Mouse (Mus musculus) G1E (cell line): ENCODE data around the gene Lama1. TPM values are rescaled to one million over a fixed set of nuclear protein-coding genes. Genes with fewer than 3 reads are reported as not detected.

ENCODE experiments used
- ATAC-seq: 2 replicates; pipeline ENCODE4 v1.8.0; 2016; ENCODE audit warnings: mild to moderate bottlenecking; ENCODE audit not compliant: insufficient number of reproducible peaks, poor library complexity, low FRiP score, severe bottlenecking; ENCODE audit errors: extremely low read depth
- DNase-seq: peaks from one replicate; pipeline ENCODE4 v3.0.0; 2012; ENCODE audit warnings: low spot score
- H3K27me3 ChIP-seq: 2 replicates; pipeline ENCODE4 v1.6.1; 2012; ENCODE audit warnings: mild to moderate bottlenecking, low read length, inconsistent platforms; ENCODE audit not compliant: insufficient read depth
- H3K36me3 ChIP-seq: replicated peaks from 2 replicates; pipeline ENCODE3; 2012; ENCODE audit warnings: mild to moderate bottlenecking, inconsistent platforms
- H3K4me1 ChIP-seq: 2 replicates; pipeline ENCODE4 v1.6.1; 2012; ENCODE audit warnings: low read depth, low read length, inconsistent platforms, mixed read lengths; ENCODE audit not compliant: insufficient read depth
- H3K4me3 ChIP-seq: 2 replicates; pipeline ENCODE4 v1.5.1; 2012; ENCODE audit warnings: low read depth, mild to moderate bottlenecking, inconsistent platforms, low read length, moderate library complexity, mixed read lengths
- H3K9me3 ChIP-seq: replicated peaks from 2 replicates; pipeline ENCODE4 v1.6.1; 2012; ENCODE audit warnings: inconsistent platforms
- CTCF ChIP-seq: IDR thresholded peaks from 2 replicates; pipeline ENCODE4 v1.5.1; 2012; ENCODE audit warnings: low read depth, low read length, inconsistent platforms, mixed read lengths
- GATA1 ChIP-seq: IDR thresholded peaks from 2 replicates; pipeline ENCODE4 v1.6.1; 2012; ENCODE audit warnings: borderline replicate concordance, low read length, inconsistent platforms, mixed read lengths
- GATA2 ChIP-seq: IDR thresholded peaks from 2 replicates; pipeline ENCODE4 v1.6.1; 2012; ENCODE audit warnings: low read depth, low read length, inconsistent platforms, borderline replicate concordance
- POLR2AphosphoS5 ChIP-seq: IDR thresholded peaks from 2 replicates; pipeline ENCODE4 v1.6.1; 2012; ENCODE audit warnings: low read depth, low read length, inconsistent platforms; ENCODE audit not compliant: insufficient replicate concordance
- TAL1 ChIP-seq: conservative IDR thresholded peaks from 2 replicates; pipeline ENCODE4 v1.6.1; 2012; ENCODE audit warnings: low read depth, low read length, inconsistent platforms, mixed read lengths
- polyA plus RNA-seq: library from polyadenylated mRNA; stranded (reverse); fragments of >175 nt; gene quantifications from 2 replicates; pipeline ENCODE4 v1.2.3, GENCODE M21; 2012
- total RNA-seq, 2 experiments: library from RNA; stranded (forward) in 1 of 2; stranded (reverse) in 1 of 2; fragments of 200-1000 nt in 1 of 2; fragments of >200 nt in 1 of 2; fragmentation: Nextera tagmentation in 1 of 2; gene quantifications; 2 replicates each; pipeline ENCODE4 v1.2.3; 2014 to 2017

Gene Lama1
- total and polyA plus RNA-seq, 3 experiments, result 0.05 TPM; not detected in 2

DNA sequence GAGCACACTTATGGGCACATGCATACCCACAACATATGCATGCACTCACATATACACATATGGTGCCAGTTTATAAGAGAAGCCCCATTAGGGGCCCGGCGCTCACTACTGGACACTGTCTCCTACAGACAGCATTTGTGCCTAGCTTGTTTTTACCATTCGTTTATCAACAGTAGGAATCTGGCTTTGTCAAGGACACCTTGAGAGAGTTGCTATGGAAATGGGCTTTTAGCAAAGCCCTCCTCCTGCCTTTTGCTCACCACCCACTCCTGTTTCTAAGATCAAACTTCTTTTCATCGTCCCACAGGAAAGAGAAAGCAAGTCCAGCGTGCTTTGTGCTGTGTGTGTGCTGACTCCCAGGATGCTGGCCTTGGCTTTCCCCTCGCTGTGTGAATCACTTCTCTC lies 13.3 kb downstream of the Lama1 start:
- Histone ChIP-seq H3K9me3 (peaks cover 61% of the 10 kb centered on the region), H3K27me3 (no peaks in the 10 kb centered on the region), H3K4me3 (no peak overlapping the region), H3K4me1 (no peaks in the 10 kb centered on the region), H3K36me3 (no peaks in the 10 kb centered on the region)
- DNase-seq (no peak), ATAC-seq (no peak)
- TF ChIP-seq POLR2AphosphoS5 (no peak), CTCF (no peak), TAL1 (no peak), GATA2 (no peak), GATA1 (no peak)

DNA sequence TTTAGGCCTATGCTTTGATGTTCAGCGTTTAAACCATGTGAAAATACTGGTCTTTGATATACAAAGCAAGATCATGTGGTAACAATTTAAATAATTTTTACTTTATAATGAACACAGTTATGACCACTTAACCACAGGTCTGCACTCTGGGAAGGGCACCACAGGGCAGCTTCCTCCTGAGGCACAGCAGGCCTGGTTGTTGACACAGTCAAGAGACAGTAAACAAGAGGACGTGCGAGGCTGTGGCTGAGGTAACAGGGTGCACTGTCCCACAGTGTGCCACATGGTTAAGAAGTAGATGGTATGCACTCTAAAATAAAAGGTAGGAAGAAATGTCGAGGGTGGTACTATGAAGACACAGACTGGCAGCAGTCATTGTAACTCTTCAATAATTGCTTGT lies 14.3 kb downstream of the Lama1 start:
- no peak for DNase-seq

GRCm38 (mm10) chr17:67712929-67713328 lies 15.9 kb downstream of the Lama1 start:
- no peak for DNase-seq
- Histone ChIP-seq H3K27me3 (no peaks in the 10 kb centered on the region), H3K9me3 (peaks cover 66% of the 10 kb centered on the region), H3K4me1 (no peaks in the 10 kb centered on the region), H3K36me3 (no peaks in the 10 kb centered on the region), H3K4me3 (no peak overlapping the region)
- TF ChIP-seq GATA1, result no peak
- no peak for TF ChIP-seq GATA2
- TF ChIP-seq POLR2AphosphoS5, result no peak
- no peak for TF ChIP-seq TAL1
- no peak for TF ChIP-seq CTCF
- ATAC-seq, result no peak

More for the DNA sequence above, 14.3 kb downstream of the Lama1 start:
- Histone ChIP-seq H3K9me3 (peaks cover 57% of the 10 kb centered on the region), H3K4me1 (no peaks in the 10 kb centered on the region), H3K36me3 (no peaks in the 10 kb centered on the region), H3K27me3 (no peaks in the 10 kb centered on the region), H3K4me3 (no peak overlapping the region)
- no peak for TF ChIP-seq GATA2
- no peak for TF ChIP-seq TAL1
- TF ChIP-seq CTCF, result no peak
- TF ChIP-seq GATA1, result no peak
- TF ChIP-seq POLR2AphosphoS5, result no peak
- ATAC-seq, result no peak

GRCm38 (mm10) chr17:67715466-67715865 lies 18.4 kb downstream of the Lama1 start:
- no peak for ATAC-seq
- no peak overlapping the region for H3K4me3 ChIP-seq
- H3K4me1 ChIP-seq, result no peaks in the 10 kb centered on the region
- no peaks in the 10 kb centered on the region for H3K36me3 ChIP-seq
- H3K9me3 ChIP-seq, result peaks cover 62% of the 10 kb centered on the region
- no peaks in the 10 kb centered on the region for H3K27me3 ChIP-seq
- no peak for DNase-seq
- no peak for TF ChIP-seq GATA1

DNA sequence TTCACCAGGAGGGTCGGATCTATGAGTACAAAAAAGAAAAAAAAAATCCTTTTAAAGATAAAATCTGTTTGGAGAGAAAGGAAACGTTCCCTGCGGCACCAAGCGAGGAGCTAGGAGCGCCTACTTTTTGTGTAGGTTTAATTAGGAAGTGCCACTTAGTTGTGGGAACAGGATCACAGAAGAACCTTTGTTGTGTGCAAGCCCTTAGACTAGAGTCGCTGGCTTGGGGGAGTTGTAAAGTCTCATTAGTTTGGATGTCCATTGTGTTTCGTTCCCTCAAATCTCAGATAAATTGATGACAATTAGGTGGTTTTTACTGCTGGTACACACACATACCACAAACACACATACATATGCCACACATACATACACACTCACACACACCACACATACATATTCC lies 25.0 kb downstream of the Lama1 start:
- DNase-seq (no peak), ATAC-seq (no peak)
- H3K27me3 ChIP-seq, result no peaks in the 10 kb centered on the region
- H3K4me3 ChIP-seq, result no peak overlapping the region
- no peaks in the 10 kb centered on the region for H3K4me1 ChIP-seq
- H3K9me3 ChIP-seq, result peaks cover 72% of the 10 kb centered on the region
- H3K36me3 ChIP-seq, result no peaks in the 10 kb centered on the region
- TF ChIP-seq CTCF (no peak), POLR2AphosphoS5 (no peak), TAL1 (no peak), GATA2 (no peak), GATA1 (no peak)

- DNase-seq (no peak), ATAC-seq (no peak)
- peaks cover 72% of the 10 kb centered on the region for H3K9me3 ChIP-seq
- H3K4me1 ChIP-seq, result no peaks in the 10 kb centered on the region
- TF ChIP-seq GATA2, result no peak
- TF ChIP-seq TAL1, result no peak
- TF ChIP-seq CTCF, result no peak
- TF ChIP-seq GATA1, result no peak
- no peak for TF ChIP-seq POLR2AphosphoS5
- no peaks in the 10 kb centered on the region for H3K27me3 ChIP-seq
- no peaks in the 10 kb centered on the region for H3K36me3 ChIP-seq
- no peak overlapping the region for H3K4me3 ChIP-seq
Measured at GRCm38 (mm10) chr17:67722578-67722977, 25.5 kb downstream of the Lama1 start.

DNA sequence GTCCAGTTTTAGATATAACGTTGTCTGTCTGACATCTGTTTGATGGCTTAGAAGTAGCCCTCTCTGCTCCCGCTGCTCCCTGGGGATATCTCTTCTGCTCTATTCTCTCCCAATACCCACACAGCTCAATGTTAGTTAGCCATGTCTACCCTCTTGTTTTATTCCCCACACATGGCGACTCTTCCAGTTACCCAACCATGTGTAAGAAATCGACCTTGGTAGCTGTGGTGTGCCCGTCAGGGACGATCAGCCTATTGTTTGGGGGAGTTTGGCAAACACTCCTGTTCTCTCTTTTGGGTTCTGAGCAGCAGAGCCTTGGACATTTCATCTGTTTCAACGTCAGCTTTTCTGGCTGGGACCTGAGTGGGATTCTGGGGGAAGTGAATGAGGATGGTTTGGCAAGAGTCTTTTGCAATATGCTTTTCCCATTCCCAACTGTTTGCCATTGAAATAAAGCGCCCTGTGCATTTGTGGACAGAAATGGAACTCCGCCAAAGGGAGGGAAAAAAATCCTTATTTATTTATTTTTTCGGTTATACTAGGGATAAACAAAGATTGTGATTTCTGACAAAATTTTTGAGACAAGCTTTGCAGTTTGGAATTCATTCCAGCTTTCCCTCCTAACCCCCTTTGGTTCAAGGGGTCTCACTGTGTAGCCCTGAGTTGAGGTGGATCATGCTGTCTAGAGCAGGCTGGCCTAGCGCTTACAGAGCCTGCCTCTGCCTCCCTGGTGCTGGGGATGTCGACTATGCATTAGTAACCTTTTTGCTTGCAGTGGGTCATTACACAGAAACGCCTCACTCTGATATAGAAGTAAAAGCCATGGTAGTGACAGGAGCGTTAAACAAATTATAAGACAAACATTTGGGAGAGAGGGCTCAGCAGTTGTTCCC lies 26.4 kb downstream of the Lama1 start:
- H3K4me3 ChIP-seq, result no peak overlapping the region
- no peak for ATAC-seq

More for the DNA sequence above, 26.4 kb downstream of the Lama1 start:
- no peaks in the 10 kb centered on the region for H3K36me3 ChIP-seq
- TF ChIP-seq GATA1 (no peak), POLR2AphosphoS5 (no peak), TAL1 (no peak)
- H3K27me3 ChIP-seq, result no peaks in the 10 kb centered on the region
- H3K9me3 ChIP-seq, result peaks cover 69% of the 10 kb centered on the region
- DNase-seq, result no peak
- H3K4me1 ChIP-seq, result no peaks in the 10 kb centered on the region
